Mouse (Mus musculus) kidney, adult 11 months (tissue): ENCODE measurements around the gene Pdzk1.

Experiments
- DNase-seq: peaks from one replicate; pipeline ENCODE4 v3.0.0; 2022

Pdzk1 gene

GRCm38 (mm10) chr3:96828984-96829383 lies at the start of gene Pdzk1, which contains the start of gene Cd160:
Pdzk1 (plus strand) TSS chr3:96829284.
Cd160 (minus strand) TSS chr3:96829351.
- no peak for DNase-seq

- no peak for DNase-seq
These were observed 46.8 kb upstream of the Pdzk1 start for GRCm38 (mm10) chr3:96782236-96782635.

DNA sequence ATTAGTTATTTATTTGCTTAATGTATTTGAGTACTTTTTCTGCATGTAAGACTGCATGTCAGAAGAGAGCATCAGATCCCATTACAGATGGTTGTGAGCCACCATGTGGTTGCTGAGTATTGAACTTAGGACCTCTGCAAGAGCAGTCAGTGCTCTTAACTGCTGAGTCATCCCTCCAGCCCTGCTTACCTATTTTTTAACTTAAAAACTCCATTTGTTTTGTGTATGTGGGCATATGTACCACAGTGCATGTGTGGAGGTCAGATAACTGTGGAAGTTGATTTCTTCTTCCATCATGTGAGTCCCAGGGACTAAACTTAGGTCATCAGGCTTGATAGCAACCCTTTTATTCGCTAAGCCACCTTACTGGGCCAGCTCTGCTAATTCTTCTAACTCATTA lies 41.3 kb upstream of the Pdzk1 start:
- no peak for DNase-seq

DNA sequence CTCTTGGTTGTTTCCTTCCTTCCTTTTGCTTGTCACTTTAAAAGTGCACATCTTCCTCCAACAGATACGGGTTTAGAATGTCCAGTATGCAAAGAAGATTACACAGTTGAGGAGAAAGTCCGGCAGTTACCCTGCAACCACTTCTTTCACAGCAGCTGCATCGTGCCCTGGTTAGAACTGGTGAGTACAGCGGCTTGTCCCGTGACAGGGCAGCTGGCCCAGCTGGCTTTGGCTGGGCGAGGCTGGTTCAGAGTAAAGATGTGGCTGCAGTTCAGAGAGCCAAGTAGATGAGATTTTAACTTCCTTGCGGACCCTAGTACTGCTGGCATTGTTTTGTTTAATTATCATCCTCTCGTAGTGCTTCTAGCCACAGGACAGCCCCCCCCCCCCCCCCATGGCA lies 40.6 kb upstream of the Pdzk1 start:
- peak; percentile 72 for DNase-seq

DNA sequence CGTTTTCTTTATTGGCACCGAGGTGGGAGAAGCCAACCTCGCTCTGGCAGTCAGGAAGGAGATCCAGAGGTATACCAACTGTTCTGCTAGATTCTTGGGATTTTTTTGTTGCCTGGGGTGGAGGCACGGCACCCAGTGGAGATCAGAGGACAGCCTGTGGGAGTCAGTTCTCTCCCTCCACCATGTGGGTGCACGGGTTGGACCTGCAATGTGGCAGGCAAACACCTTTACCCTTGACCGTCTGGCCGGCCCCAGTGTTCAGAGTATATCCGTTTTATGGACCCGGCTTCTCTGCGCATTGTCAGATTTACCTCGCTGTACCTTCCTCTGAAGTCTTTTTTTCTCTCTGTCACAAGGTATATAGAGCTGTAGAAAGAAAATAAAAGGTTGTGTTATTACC lies 28.8 kb upstream of the Pdzk1 start:
- no peak for DNase-seq

- no peak for DNase-seq
These were observed 26.9 kb upstream of the Pdzk1 start for GRCm38 (mm10) chr3:96802214-96802613.

GRCm38 (mm10) chr3:96808136-96808535 lies 20.9 kb upstream of the Pdzk1 start:
- no peak for DNase-seq

DNA sequence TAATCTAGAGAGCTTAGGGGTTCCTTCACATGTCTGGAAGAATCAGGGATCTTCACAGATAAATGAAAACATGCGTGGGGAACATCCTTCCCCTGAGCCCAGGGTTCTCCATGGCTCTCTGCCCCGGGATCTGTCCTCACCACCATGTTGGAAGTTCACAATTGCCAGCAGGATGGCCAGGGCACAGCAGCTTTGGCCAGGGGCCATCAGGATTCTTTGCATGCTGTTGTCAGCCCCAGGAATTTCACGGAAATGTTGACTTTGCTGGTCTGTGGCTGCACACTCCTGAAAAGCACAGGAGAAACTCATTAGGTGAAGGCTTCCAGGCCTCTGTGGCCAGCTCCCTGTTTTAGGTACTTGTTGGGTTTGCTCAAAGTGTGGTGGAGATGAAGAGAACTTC lies 20.4 kb upstream of the Pdzk1 start:
- no peak for DNase-seq

- DNase-seq: no peak
These were observed 17.9 kb upstream of the Pdzk1 start for GRCm38 (mm10) chr3:96811232-96811631.

DNA sequence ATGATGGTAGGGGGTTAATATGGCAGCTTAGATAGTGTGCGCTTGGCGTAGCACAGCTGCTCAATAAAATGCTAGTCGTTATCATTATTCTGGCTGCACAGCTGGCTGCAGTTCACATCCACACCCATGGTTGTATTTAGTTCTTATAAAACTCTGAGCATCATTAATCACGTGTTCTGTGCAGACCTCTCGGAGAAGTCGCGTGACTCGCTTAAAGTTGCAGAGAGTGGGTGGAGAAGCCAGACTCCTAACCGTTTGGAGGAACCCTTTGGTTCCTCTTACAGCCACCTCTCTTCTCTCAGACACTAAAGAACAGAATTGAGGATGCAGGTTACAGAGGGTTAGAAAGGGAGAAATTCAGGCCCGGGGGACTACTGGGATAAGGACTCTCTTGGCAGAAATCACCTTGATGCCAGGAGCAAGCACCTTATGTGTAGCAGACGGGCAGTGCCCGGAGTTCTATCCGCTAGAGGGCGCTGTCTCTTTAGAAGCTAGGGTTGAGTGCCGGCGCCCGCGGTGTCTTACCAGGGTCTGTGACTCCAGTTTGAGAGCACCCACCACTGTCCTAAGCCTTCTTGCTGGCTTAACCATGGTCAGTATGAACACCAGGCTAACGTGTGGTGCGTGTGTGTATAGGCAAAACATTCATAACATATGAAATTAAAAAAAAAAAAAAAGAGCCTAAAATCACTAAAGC lies 16.5 kb upstream of the Pdzk1 start:
- peak; percentile 82 for DNase-seq

GRCm38 (mm10) chr3:96813106-96813505 lies 16.0 kb upstream of the Pdzk1 start:
- peak; percentile 64 for DNase-seq

- DNase-seq: peak; percentile 81
These were observed 15.4 kb upstream of the Pdzk1 start for GRCm38 (mm10) chr3:96813591-96814244.

DNA sequence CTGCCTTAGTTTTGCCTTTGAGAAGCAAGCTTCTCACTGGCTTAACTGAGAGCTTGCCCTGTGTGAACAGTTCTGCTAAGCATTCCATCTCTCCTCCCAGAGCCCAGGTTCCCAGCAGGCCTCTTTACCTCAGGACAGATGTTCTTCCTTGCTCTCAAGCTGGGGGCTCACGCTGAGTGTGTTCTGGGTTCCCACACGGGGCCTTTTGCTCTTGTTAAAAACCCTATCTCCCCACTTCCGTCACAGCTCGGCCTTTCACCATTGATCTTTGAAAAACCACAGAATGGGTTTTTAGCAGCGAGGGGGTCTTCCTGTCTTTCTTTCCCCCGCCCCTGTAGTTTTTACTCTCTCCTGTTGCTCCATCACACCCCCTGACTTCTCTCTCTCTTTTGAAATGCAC lies 14.7 kb upstream of the Pdzk1 start:
- no peak for DNase-seq

DNA sequence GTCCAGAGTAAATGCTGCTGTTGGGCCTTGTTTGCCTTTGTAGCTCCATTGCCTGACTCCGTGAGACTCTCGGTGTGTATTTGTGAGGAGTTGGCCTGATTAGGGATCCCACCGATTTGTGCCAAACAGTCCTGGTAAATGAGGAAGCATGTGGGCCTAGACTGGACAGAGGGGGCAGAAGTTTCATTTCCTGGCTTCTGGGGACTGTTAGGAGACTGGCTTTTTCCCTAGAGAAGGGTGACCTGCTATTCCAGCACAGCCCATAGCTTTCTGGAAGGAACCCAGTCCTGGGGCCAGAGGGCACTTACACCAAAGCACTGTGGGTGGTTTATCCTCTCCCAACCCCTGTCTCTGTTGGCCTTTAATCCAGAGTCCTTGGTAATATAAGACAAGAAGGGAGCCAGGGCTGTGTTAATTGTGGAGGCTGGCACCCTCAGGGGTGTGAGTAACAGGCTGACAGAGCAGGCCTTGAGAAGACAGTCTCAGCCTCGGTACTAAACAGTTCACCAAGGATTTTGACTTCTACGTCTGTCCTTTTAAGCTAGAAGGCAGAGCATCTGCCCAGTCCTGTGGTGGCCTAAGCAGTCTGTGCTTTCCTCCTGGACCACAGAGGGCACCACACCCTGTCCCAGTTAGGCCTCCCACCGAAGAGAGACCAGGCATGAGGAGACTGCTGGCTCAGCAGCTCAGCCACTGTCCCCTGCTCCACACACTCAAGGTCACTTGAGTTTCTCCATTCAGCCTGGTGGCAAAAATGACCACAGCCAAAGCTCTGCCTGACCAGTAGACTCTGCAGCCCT lies 8.8 kb upstream of the Pdzk1 start:
- peak; percentile 89 for DNase-seq

- no peak for DNase-seq
These were observed 7.5 kb upstream of the Pdzk1 start for GRCm38 (mm10) chr3:96821581-96821980.

GRCm38 (mm10) chr3:96823701-96824100 lies 5.4 kb upstream of the Pdzk1 start:
- peak; percentile 70 for DNase-seq

DNA sequence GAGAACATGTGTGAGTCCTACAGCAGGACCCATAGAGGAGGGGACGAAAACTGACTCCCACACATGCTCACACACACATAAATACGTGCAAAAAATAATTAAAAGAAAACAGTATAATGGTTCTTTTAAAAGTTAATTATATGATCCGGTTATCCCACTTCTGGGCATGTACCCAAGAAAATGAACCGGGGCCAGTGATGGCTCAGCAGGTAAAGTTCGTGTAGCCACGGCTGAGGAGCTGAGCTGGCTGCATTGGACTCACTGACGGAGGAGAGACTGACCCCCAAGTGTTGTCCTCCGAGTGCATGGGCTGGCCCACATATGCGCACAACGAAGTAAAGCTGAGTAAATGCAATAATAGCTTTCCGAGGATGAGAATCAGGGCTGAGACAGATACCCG lies 4.5 kb upstream of the Pdzk1 start:
- peak; percentile 71 for DNase-seq

DNA sequence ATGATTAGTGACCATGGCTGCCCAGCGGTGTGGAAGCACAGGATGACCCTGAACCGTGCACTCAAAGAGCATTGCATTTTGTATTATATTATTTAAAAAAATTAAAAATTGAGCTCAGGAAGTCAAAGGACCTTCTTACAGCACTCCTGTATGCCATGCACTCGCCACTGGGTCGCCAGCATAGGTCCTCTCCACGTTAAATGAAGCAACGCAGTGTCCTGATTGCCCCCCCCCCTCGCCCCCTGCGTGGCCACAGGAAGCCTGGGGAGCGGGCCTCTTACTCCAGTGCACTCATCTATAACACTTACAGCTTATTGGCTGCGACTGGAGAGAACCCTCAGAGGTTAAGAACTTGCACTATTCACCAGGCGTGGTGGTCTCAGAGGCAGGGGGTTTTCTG lies 3.8 kb upstream of the Pdzk1 start:
- DNase-seq: no peak

- no peak for DNase-seq
These were observed 698 bp upstream of the Pdzk1 start for GRCm38 (mm10) chr3:96828308-96828864.

DNA sequence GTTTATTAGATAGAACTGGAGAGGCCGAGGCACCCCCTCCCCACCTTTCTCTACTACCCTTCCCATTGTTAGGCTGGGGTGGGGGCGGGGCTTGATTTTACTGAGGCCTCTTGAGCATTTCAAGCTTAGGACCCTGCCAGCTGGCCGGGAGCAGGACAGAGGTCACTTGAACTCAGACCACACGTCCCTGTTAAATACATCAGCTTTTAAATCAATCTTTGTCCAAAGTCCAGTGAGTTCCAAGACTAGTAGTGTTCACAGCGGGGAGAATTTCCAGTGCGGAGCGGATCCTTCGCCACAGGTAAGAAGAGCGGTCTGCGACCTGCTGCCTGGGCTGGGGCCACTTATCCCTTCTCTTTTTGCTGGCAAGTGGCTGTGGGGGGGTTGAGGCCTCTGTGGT lies 772 bp downstream of the Pdzk1 start:
- peak; percentile 86 for DNase-seq

GRCm38 (mm10) chr3:96832930-96833329 lies 3.8 kb downstream of the Pdzk1 start:
- DNase-seq: peak; percentile 64

GRCm38 (mm10) chr3:96834587-96835348 lies 5.7 kb downstream of the Pdzk1 start:
- DNase-seq: peak; percentile 73

DNA sequence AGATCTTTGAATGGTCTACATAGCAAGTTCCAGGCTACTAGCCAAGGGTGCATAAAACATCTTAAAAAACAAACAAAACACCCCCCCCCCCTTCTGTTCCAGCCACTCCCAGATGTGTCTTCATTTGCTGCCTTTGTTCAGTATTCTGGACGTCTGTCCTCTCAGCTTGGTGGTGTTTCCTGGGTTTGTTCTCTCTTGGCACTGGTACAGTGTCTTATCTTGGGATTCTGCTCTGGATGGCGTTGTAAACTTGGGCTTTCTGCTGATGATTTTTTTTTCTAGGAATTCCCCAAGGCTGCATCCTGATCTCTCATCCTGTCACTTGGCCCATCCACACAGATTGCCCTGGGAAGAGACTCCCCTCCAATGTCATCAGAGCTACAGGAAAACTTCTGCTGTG lies 7.3 kb downstream of the Pdzk1 start:
- DNase-seq: no peak
